Mouse (Mus musculus): ENCODE results near the gene Ppp1r16b.

Ppp1r16b gene

DNA sequence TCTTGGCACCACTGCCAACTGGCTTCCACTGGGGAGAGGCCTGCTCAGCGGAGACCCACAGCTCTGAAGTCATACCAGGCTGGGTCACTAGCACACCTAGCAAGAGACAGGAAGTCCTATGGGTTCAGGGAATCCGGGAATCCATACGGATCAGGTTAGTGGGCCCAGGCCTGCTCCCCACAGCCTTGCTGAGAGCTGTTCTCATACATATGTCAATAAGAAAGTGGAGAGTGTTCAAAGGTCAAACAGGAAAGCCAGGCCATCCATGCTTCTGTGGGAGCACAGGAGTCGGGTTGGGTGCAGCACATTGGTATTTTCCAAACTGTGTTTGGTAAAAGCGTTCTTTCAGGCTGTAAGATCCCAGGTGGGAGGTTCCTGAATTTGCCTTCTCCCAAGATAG, 97.1 kb downstream of the Ppp1r16b start:
- DNase-seq (ENCODE audit: low read depth in 1 of 2, low spot score in 2 of 2): no peak

DNA sequence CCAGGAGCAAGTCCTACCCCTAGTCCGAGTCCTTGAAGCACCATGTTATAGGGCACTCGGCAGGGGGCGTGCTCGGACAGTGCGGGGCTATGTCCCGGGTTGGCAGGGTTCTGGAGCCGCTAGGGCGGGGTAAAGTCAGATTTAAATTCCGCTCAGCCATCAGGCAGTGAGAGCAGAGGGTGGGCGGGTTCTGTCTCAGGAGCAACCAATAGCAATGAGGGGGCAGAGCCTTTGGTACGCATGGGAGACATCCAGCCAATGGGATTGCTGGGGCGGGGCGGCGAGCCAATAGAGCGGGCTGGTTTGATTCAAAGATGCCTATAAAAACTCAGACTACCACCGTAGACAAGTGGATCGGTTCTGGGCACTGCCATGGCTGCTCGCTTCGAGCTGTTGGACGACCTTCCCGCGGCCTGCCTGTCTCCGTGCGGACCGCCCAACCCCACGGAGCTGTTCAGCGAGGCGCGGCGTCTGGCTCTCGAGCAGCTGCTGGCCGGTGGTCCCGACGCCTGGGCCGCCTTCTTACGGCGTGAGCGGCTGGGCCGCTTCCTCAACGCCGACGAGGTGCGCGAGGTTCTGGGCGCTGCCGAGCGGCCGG, 102.6 kb downstream of the Ppp1r16b start, which contains the start of gene Fam83d:
Gene Fam83d (plus strand): TSS at position 352 of the 598 bp plus-strand sequence.
- DNase-seq (ENCODE audit: low read depth in 1 of 2, low spot score in 2 of 2): peak; percentile 88 to 90

DNA sequence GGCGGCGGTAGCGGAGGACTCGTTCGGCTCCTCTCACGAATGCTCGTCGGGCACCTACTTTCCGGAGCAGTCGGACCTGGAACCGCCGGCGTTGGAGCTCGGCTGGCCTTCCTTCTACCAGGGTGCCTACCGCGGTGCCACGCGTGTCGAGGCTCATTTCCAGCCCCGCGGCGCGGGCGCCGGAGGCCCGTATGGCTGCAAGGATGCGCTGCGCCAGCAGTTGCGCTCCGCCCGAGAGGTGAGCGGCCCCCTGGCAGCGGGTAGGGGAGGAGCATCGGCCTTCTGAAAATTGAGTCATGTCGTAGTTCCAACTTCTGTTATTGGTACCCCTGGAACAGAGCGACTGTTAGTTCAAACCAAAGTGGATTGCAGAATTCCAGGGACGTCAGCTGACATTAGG, 103.2 kb downstream of the Ppp1r16b start:
- DNase-seq (ENCODE audit: low read depth in 1 of 2, low spot score in 2 of 2): peak; percentile 3 to 21

DNA sequence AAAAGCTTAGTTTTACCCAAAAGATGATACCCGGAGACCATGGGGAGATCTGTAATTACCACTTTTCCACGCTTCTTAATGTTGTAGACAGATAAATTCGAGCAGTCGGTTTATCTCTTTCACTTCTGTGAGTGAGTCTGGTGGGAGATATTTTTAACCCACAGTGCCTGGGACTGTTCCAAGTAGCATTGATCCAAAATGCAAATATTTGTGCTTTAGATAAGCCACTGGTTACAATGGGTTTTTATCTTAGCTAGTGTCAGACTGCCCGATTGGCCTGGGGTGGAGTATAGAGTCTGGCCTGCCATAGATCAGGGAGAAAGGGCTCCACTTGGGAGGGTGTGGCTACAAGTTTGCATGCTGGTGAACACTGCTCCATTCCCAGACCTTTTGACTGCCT, 103.6 kb downstream of the Ppp1r16b start:
- no peak for DNase-seq (ENCODE audit: low read depth in 1 of 2, low spot score in 2 of 2)

DNA sequence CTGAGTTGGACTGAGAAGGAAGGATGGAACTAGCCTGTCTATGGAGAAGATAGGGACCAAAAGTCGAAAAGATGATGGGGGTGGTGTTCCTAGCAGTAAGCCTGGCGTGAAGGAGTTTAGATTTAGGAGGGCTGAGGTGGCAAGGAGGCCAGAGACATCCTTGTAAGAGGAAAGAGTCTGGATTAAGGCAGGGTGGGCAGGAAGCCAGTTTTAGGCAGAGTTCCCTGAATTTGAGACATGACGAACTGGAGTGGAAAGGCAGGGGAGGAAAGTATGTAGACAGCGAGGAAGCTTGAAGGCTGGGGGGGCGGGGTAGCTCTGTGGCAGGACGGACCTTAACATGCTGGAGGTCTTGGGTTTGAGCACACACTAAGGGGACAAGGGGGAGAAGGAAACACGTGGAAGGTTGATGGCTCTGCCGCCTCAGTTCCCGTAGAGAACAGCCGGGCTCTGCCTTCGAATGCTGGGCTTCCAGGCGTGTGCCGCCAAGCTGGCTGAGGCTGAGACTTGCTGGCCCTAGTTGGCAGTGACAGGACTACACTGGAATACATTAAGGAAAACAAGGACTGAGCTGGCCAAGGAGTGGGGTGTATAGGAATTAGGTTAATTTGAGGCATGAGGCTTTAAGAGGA, 105.0 kb downstream of the Ppp1r16b start:
- no peak for DNase-seq (ENCODE audit: low read depth in 1 of 2, low spot score in 2 of 2)

DNA sequence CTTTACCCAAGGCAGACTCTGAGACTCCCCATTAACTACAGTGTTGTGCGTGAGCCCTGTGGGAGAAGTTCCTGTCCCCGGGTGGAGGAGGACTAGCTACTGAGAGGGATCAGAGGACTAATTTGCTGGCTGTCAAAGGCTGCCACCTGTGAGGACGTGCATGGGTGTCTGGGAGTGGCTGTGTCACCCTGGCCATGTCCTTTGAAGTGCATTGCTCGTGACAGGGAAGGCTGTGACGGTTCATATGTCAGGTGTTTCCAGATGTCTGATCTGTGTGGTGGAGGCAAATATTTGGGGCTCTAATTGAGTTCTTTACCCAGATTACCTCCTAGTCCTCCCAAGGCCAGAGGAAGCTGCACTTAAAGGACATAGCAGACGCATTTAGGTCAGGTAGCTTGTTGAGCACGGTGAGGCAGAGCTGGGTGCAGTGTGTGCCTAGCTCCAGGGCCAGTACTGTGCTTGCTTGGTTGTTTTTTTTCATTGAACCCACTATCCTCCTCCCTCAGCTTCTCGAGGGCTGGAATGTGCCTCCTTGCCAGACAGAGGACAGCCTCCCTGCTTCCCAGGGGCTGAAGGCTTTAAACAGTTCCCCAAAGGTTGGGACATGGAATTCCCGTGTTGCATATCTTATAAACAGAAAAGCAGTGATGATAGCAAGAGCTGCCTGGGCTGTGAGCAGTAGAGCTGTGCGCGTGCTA, 106.0 kb downstream of the Ppp1r16b start:
- no peak for DNase-seq (ENCODE audit: low read depth in 1 of 2, low spot score in 2 of 2)

DNA sequence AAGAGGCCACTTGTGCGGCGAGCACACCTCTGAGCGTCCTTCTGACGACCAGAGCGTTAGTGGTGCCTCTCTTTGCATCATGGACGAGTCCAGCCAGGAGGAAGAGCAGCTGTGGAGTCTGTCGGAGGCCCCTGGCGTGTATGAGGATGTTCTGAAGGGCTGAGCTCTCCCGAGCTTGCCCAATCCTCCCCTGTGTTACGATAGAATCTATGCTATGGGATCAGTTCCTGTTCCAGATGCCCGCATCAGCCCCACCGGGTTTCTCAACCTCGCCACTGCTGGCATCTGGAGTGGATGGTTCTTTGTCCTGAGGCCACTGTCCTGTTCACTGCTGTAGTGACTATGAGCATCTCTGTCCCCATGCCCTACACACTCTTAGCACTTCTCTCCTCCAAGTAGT, 107.6 kb downstream of the Ppp1r16b start:
- DNase-seq (ENCODE audit: low read depth in 1 of 2, low spot score in 2 of 2): peak; percentile 13 to 27

DNA sequence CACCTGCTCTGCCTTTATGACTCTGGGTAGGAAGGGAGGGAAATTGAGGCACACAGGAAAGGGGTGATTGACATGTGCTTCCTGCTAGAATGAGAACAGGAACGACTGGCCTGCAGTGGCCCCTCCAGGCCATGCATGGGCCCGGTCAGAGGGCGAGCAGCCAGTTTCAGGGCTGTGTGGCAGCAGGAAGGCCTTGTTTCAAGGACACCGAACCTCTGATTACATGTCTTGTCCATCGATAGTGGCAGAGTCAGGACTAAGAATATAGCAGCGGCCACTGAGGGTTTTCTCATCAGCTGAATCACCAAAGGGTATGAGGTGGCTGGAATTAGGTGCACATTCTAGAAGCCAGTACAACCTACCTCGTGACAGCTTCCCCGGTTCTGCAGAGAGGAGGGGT, 109.7 kb downstream of the Ppp1r16b start:
- DNase-seq (ENCODE audit: low read depth in 1 of 2, low spot score in 2 of 2): no peak

DNA sequence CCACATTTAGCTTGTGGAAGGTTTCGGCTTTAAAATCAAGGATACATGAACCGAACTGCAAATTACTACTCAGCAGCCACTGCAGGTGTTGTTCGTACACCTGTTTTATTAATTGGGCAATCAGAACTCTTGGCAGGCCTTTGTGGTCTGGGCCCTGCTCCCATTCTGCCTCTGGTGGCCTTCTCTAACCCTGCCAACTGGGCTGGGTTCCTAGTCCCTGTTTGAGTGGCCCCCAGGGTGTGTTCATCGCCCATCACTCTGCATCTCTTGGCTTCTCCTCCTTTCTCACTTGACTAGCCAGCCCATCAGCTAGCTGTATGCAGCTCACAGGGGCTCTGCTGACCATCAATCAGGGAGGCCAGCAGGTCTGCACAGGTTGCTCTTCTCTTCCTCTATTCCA, 111.5 kb downstream of the Ppp1r16b start:
- DNase-seq (ENCODE audit: low read depth in 1 of 2, low spot score in 2 of 2): no peak

DNA sequence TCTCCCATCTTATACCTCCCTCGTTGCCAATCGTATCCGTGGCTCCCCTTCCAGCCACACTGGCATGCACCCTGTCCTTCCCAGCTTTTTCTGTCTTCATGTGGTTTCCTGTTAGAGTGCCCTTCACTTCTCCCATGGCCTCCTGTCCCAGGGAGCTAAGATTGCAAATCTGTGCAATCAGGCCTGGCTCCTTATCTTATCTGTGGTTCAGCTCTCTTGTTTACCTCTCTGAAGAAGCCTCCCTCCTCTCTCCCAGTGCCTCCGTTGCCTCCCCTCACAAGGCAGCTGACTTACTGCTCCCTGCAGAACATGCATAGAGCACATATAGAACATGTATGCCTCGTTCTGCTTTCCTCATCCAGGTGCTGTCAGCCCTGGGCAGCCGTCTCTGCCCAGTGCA, 112.3 kb downstream of the Ppp1r16b start:
- DNase-seq (ENCODE audit: low read depth in 1 of 2, low spot score in 2 of 2): no peak

DNA sequence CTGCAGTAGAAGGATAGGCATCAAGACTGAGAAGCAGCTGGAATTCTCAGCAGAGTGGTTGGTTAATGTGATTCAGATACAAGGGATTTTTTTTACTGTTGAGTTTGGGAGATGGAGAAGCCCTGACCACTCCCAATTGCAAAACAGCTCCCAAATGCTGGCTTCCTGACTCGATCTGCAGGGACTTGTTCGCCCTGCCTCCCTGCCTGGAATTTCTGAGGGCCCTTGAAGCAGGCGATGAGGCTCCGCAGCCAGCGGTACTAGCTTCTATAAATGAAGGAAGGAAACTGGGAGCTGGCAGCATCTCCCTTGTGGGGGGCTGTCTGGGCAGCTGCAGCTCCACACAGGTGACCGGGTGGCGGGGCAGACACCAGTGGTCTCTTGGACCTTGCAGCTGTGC, 113.2 kb downstream of the Ppp1r16b start:
- DNase-seq (ENCODE audit: low read depth in 1 of 2, low spot score in 2 of 2): no peak

DNA sequence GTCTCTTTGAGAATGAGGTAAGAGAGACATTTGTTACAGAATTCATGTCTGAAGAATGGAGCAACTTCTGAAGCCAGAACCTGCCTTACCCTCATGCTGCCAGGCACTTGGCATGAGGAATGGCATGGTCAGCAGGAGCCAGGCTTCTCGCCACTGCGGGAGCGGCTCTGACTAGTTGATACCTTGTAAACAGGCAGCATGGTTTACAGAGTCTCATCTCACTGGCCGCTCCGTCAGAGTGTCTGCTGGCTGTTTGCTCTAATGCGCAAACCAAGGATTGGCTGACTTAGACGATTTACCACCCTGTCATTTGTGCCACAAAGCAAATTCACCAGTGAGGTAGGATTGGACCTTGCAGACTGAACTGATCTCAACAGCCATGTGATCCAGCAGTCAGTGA, 115.9 kb downstream of the Ppp1r16b start:
- DNase-seq (ENCODE audit: low read depth in 1 of 2, low spot score in 2 of 2): no peak

DNA sequence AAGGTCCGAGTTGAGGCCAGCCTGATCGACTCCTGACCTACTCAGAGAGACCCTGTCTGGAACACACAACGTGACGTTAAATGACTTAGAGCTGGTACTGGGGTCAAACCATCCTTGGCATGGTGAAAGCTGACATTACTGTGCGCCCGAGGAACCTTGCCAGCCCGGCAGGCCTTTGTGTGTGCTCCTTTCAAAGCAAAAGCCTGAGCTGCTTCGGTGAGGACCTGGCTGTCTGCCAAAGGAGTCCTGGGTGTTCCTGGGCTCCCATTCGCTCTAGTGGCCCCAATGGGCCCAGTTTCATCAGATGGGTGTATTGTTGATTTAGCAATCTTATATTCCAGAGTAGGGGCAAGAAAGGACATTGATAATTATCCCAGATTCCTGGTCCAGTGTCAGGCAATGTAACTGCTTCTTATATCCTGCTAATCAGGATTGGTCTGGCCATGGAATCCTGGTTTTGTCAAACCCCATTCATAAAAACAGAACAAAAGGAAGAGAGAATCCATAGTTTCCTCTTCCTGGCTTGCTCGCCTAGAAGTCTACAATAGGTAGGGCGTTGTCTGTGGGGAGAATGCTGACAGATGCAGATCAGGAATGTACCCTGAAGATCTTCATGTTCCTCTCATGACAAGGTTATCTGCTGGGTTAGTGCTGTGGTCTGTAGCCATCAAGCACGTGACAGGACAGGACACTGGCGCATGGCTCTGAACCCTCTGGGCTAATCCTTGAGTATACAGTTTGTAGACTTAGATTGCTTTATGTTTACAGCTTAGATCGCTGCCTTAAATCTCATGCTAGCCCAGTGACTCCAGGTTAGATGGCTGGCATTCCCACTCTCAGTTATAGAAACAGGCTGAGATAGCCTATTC, 122.0 kb downstream of the Ppp1r16b start:
- DNase-seq (ENCODE audit: low read depth in 1 of 2, low spot score in 2 of 2): no peak

DNA sequence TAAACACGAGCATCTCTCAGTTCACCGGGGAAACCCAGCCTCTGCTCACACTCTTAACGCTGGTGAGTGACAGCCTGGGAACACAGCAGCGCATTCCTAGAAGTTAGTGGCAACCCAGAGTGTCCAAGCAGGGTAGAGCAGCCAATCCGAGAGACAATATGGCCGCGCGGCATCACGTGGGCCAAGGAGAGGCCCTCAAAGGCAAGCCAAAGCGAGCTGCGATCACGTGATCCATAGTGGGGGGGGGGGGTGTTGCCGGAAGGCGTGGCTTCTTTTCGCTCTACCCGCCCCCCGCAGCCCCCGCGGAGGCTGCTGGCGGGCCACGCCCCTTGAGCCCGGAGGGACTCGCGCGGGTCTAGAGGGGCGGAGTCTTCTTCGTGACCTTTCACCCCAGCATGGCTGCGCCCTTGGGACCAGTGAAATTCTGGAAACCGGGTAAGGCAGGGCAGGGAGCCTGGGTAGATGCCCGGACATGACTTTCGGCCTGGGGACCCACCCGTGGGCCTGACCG, 129.4 kb downstream of the Ppp1r16b start, which contains the start of gene Dhx35:
Gene Dhx35 (plus strand): TSS at position 314 of the 511 bp plus-strand sequence.
- DNase-seq (ENCODE audit: low read depth in 1 of 2, low spot score in 2 of 2): peak; percentile 61 to 78

DNA sequence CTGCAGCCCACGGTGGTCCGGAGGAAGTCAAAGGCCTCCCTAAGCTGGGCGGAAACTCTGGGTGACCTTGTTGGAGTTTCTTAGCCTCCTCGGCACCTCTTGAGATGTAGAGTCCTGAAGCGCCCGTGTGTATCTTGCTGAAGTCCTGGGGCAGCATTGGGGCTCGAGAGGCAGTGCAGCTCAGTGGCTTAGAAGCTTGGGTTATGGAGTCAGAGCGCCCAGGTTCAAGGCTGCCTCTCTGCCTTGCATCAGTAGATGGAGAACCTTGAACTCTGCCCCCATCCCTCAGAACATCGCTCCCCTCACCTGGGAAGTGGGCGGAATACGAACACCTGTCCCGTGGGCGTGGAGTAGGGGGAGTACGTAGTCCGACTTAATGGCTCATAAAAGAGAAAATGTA, 129.8 kb downstream of the Ppp1r16b start:
- DNase-seq (ENCODE audit: low read depth in 1 of 2, low spot score in 2 of 2): no peak

DNA sequence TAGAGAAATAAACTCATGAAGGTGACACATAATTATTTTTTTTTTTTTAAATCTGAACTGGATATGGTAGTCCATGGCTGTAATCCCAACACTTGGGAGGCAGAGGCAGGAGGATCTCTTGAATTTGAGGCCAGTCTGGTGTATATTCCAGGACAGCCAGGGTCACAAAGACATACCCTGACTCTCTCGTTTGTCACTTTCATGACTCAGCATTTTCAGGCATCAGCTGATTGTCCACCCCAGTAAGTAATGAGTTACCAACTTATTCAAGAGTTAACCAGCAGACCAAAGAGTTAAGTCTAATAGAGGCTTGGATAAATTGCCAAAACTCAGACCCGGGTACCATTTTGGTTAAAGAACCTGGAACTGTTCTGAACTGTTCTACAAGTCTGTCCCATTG, 130.7 kb downstream of the Ppp1r16b start:
- no peak for DNase-seq (ENCODE audit: low read depth in 1 of 2, low spot score in 2 of 2)

DNA sequence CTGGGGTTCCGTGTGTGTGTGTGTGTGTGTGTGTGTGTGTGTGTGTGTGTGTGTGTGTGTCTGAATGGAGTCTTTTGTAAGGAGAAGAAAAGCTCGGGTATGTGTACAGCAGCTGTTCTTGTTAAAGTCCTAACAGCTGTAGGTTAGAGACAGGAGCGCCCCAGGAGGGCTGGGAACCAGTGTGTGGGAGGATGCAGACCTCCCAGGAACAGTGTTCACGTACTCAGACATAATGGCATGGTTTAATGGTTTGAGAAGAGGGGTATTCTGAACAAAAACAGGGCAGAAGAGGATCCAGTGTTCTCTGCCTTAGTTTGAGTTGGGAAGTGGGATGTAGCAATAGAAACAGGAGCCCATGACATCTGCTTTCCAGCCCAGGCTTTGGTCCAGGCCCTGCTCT, 134.1 kb downstream of the Ppp1r16b start:
- no peak for DNase-seq (ENCODE audit: low read depth in 1 of 2, low spot score in 2 of 2)

DNA sequence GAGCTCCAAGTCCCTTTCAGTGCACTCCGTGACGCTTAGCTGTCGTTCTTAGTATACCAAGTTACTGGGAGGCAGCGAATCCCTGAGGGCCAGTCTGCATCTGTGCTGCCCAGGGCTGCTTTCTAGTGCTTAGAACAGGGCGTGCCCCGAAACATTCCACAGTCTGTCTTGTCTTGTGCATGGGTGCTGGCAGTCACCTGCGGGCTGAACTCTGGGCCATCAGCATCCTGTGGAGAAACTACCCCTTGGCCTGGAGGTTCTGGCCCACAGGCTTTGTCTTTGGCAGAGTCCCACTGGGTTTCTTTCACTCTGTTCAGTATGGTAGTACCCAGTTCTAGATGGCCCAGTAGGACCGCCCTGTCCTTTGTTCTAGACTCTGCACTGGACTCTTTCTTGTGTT, 135.6 kb downstream of the Ppp1r16b start:
- DNase-seq (ENCODE audit: low read depth in 1 of 2, low spot score in 2 of 2): no peak

DNA sequence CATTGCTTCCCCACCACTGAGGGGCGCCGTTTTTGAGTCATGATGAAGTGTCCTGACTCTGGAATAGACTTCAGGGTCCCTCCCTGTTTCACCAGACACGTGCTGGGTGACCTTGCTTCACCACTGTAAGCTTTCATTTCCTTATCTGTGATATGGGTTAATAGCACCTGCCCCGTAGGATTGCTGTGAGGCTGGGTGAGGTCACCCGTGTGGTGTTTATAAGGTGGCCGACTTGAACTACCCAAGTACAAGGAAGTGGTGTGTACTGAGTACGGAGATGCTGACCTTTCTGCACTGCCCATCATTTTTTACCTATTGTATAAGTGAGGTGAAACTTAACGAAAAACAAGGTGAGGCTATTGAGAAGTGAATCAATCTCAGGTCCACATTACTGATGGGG, 138.4 kb downstream of the Ppp1r16b start:
- no peak for DNase-seq (ENCODE audit: low read depth in 1 of 2, low spot score in 2 of 2)

DNA sequence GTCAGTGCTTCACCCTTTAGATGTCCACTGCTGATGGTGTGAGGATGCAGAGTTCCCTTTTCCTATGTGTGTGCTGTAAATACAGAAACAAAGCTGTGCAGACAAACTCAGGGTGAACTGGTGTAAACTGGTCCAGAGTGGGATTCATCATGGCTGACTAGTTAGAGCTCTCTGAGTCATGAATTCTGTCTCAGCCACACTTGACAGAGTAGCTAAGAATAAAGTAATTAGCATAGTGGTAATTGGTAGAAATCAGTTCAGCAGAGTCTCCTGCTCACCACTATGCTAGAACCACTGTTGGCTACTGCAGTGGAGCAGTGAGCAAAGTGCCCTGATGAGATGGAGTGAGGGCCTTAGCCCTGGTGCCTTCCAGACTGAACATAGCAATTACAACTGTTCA, 150.5 kb downstream of the Ppp1r16b start:
- DNase-seq (ENCODE audit: low read depth in 1 of 2, low spot score in 2 of 2): no peak
